Mouse (Mus musculus) small intestine, adult 2 months (tissue): ENCODE data around the gene Pank1.

Source experiments
- CTCF ChIP-seq: fragments of 200-500 bp; IDR thresholded peaks from 2 replicates; pipeline ENCODE4 v1.5.1; 2012; ENCODE audit warnings: low read depth, mild to moderate bottlenecking, control low read depth, inconsistent platforms, low read length, moderate library complexity, mixed read lengths; ENCODE audit not compliant: insufficient replicate concordance, insufficient read length; ENCODE audit errors: extremely low read depth
- POLR2A ChIP-seq: fragments of 200-500 bp; IDR thresholded peaks from 2 replicates; pipeline ENCODE4 v1.6.1; 2012; ENCODE audit warnings: low read depth, mild to moderate bottlenecking, control low read depth, inconsistent platforms, low read length, moderate library complexity

DNA sequence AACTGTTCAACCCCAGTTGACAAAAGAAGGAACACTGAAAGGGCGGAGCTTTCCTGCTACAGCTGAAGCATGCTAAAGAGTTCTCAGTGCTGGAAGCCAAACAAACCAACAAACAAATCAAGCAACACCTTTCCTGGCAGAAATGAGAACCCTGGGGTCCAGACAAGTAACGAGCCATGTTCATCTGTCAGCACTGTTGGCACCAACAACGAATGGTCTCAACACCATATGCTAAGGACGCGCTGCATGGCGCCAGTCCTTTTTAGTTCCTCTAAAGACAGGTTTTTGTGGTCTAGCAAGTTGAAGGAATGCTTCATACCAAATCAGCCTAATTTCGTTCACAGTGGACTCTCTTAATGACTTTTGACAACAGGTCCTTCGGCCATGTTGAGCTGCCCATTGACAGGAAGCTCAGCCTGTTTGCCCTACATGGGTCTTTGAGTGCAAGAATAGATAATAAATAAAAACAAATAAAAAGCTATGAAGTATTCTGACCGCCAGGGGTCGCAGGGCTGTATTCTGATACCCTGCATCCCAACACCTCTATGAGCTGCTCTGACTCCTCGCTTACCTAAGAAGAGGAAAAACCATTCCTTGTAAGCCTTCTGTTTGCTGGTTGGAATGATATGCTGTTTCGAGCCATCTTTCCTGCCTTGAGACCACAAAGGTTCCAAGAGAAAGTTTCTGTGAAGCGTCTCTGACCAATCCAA lies 53.2 kb downstream of the Pank1 start:
- TF ChIP-seq POLR2A, result no peak
- TF ChIP-seq CTCF, result peak; percentile 69; the same call in 1 of the 2 replicates
